Mouse (Mus musculus): ENCODE results near the gene Sprr2a1. TPM values are rescaled to one million over a fixed set of nuclear protein-coding genes. Genes with fewer than 3 reads are reported as not detected.
"Not testable (repeated sequence)": the region's sequence is repeated elsewhere in the genome, so short reads cannot be mapped to it uniquely, and the experiment has no call there.

Gene Sprr2a1
- total RNA-seq (2021) = not detected
- long read RNA-seq, experiment 1 = 0 reads
- long read RNA-seq, experiment 2 = 0 reads

- DNase-seq = not testable (repeated sequence)
Observed at GRCm38 (mm10) chr3:92215569-92215968, at the start of gene Sprr2a1, which contains the start of gene Sprr2a2. Gene Sprr2a1, plus strand, starts transcription at chr3:92215799. Gene Sprr2a2, plus strand, starts transcription at chr3:92215920.

- no peak for DNase-seq
Observed at GRCm38 (mm10) chr3:92169847-92170246, 45.8 kb upstream of the Sprr2a1 start.

GRCm38 (mm10) chr3:92176880-92177279, 38.7 kb upstream of the Sprr2a1 start:
- DNase-seq = no peak

- no peak for DNase-seq
Observed at GRCm38 (mm10) chr3:92195512-92196200, 19.9 kb upstream of the Sprr2a1 start.

- DNase-seq = not testable (repeated sequence)
Observed at GRCm38 (mm10) chr3:92211133-92211925, 4.3 kb upstream of the Sprr2a1 start.

- not testable (repeated sequence) for DNase-seq
Observed at GRCm38 (mm10) chr3:92212059-92212458, 3.5 kb upstream of the Sprr2a1 start.

- not testable (repeated sequence) for DNase-seq
Observed at GRCm38 (mm10) chr3:92213651-92214050, 1.9 kb upstream of the Sprr2a1 start.

- not testable (repeated sequence) for DNase-seq
Observed at GRCm38 (mm10) chr3:92219031-92219430, 3.4 kb downstream of the Sprr2a1 start.

GRCm38 (mm10) chr3:92223708-92224107, 8.1 kb downstream of the Sprr2a1 start:
- DNase-seq = not testable (repeated sequence)

- not testable (repeated sequence) for DNase-seq
Observed at GRCm38 (mm10) chr3:92227410-92227809, 11.8 kb downstream of the Sprr2a1 start.

GRCm38 (mm10) chr3:92236463-92237189, 21.0 kb downstream of the Sprr2a1 start:
- not testable (repeated sequence) for DNase-seq

GRCm38 (mm10) chr3:92238736-92239135, 23.1 kb downstream of the Sprr2a1 start:
- DNase-seq = not testable (repeated sequence)

GRCm38 (mm10) chr3:92239197-92239596, 23.6 kb downstream of the Sprr2a1 start:
- DNase-seq = not testable (repeated sequence)

GRCm38 (mm10) chr3:92244833-92245232, 29.2 kb downstream of the Sprr2a1 start:
- DNase-seq = not testable (repeated sequence)

- DNase-seq = not testable (repeated sequence)
Observed at GRCm38 (mm10) chr3:92246245-92246644, 30.6 kb downstream of the Sprr2a1 start.

- not testable (repeated sequence) for DNase-seq
Observed at GRCm38 (mm10) chr3:92248494-92248893, 32.9 kb downstream of the Sprr2a1 start.

GRCm38 (mm10) chr3:92250450-92250849, 34.9 kb downstream of the Sprr2a1 start:
- DNase-seq = not testable (repeated sequence)

GRCm38 (mm10) chr3:92253860-92254259, 38.3 kb downstream of the Sprr2a1 start:
- not testable (repeated sequence) for DNase-seq

GRCm38 (mm10) chr3:92258526-92258925, 42.9 kb downstream of the Sprr2a1 start:
- not testable (repeated sequence) for DNase-seq

- not testable (repeated sequence) for DNase-seq
Observed at GRCm38 (mm10) chr3:92263462-92263861, 47.9 kb downstream of the Sprr2a1 start.

Measured in gastrocnemius, postnatal 10 days (tissue).